Mouse (Mus musculus): ENCODE measurements around the gene Pitpnc1.

The Pitpnc1 gene

GRCm38 (mm10) chr11:107468252-107469030 is 2.1 kb downstream of the Pitpnc1 start:
- peak; percentile 21 to 27 for DNase-seq (ENCODE audit: low spot score in 2 of 2)

- DNase-seq (ENCODE audit: low spot score in 2 of 2): no peak
These were observed 3.7 kb downstream of the Pitpnc1 start for GRCm38 (mm10) chr11:107466611-107467391.

- no peak for DNase-seq (ENCODE audit: low spot score in 2 of 2)
These were observed 4.5 kb downstream of the Pitpnc1 start for GRCm38 (mm10) chr11:107465969-107466368.

GRCm38 (mm10) chr11:107465041-107465440 is 5.5 kb downstream of the Pitpnc1 start:
- DNase-seq (ENCODE audit: low spot score in 2 of 2): peak in 1 of 2 experiments; percentile 16

GRCm38 (mm10) chr11:107464141-107464540 is 6.4 kb downstream of the Pitpnc1 start:
- no peak for DNase-seq (ENCODE audit: low spot score in 2 of 2)

GRCm38 (mm10) chr11:107463251-107463681 is 7.2 kb downstream of the Pitpnc1 start:
- DNase-seq (ENCODE audit: low spot score in 2 of 2): no peak

- DNase-seq (ENCODE audit: low spot score in 2 of 2): peak; percentile 27 to 56
These were observed 8.0 kb downstream of the Pitpnc1 start for GRCm38 (mm10) chr11:107462478-107462877.

- DNase-seq (ENCODE audit: low spot score in 2 of 2): no peak
These were observed 10.7 kb downstream of the Pitpnc1 start for GRCm38 (mm10) chr11:107459828-107460227.

- no peak for DNase-seq (ENCODE audit: low spot score in 2 of 2)
These were observed 11.5 kb downstream of the Pitpnc1 start for GRCm38 (mm10) chr11:107458986-107459385.

- DNase-seq (ENCODE audit: low spot score in 2 of 2): peak; percentile 76 to 87
These were observed 12.2 kb downstream of the Pitpnc1 start for GRCm38 (mm10) chr11:107458286-107458685.

GRCm38 (mm10) chr11:107457282-107457681 is 13.2 kb downstream of the Pitpnc1 start:
- DNase-seq (ENCODE audit: low spot score in 2 of 2): no peak

GRCm38 (mm10) chr11:107454546-107455462 is 15.7 kb downstream of the Pitpnc1 start:
- DNase-seq (ENCODE audit: low spot score in 2 of 2): no peak

GRCm38 (mm10) chr11:107452053-107452452 is 18.4 kb downstream of the Pitpnc1 start:
- DNase-seq (ENCODE audit: low spot score in 2 of 2): peak in 1 of 2 experiments; percentile 26

GRCm38 (mm10) chr11:107451106-107451505 is 19.4 kb downstream of the Pitpnc1 start:
- DNase-seq (ENCODE audit: low spot score in 2 of 2): peak; percentile 78 to 92

- no peak for DNase-seq (ENCODE audit: low spot score in 2 of 2)
These were observed 20.4 kb downstream of the Pitpnc1 start for GRCm38 (mm10) chr11:107450097-107450496.

GRCm38 (mm10) chr11:107449169-107449910 is 21.2 kb downstream of the Pitpnc1 start:
- no peak for DNase-seq (ENCODE audit: low spot score in 2 of 2)

- no peak for DNase-seq (ENCODE audit: low spot score in 2 of 2)
These were observed 22.6 kb downstream of the Pitpnc1 start for GRCm38 (mm10) chr11:107447915-107448314.

GRCm38 (mm10) chr11:107447349-107447748 is 23.1 kb downstream of the Pitpnc1 start:
- peak; percentile 29 to 36 for DNase-seq (ENCODE audit: low spot score in 2 of 2)

- no peak for DNase-seq (ENCODE audit: low spot score in 2 of 2)
These were observed 23.8 kb downstream of the Pitpnc1 start for GRCm38 (mm10) chr11:107446650-107447049.

- DNase-seq (ENCODE audit: low spot score in 2 of 2): no peak
These were observed 24.8 kb downstream of the Pitpnc1 start for GRCm38 (mm10) chr11:107445683-107446082.

Data from natural killer cell, adult 2 months (primary cell).